Comparison of ENCODE assay signal across 13 mouse cellular contexts in genomic region chr12:80070534-80071287, GRCm38 (mm10). TPM values are rescaled to one million over a fixed set of nuclear protein-coding genes. Genes with fewer than 3 reads are reported as not detected.
DNase-seq lines count a peak whose midpoint lies in the region; ATAC-seq and TF ChIP-seq lines count a peak whose summit lies in the region.
"Had no signal": no experiment of that assay in that cellular context is flagged by ENCODE, and none has a peak within 500 bp of the region (broad histone marks: within the 10 kb centered on the region; RNA-seq: fewer than 3 reads in every experiment).

No protein-coding gene starts in this region.

- H3K4me1 ChIP-seq in midbrain, embryonic 11.5 days (ENCODE audit: control insufficient read depth, insufficient read depth, low read length): 0 out of 2 replicates have a peak, but pooled peaks cover 2% of the 10 kb centered on the region
- H3K4me1 ChIP-seq in midbrain, embryonic 15.5 days: no peaks in the 10 kb centered on the region
- H3K4me1 ChIP-seq in forebrain, postnatal 0 days (ENCODE audit: insufficient read depth): no peaks in the 10 kb centered on the region
- peaks cover 11% of the 10 kb centered on the region for H3K4me1 ChIP-seq in neural tube, embryonic 13.5 days (replicated peaks)

- intact Hi-C loops in gastrocnemius, postnatal 14 days (cut with DNase I; ENCODE audit: low total_unique reads): no loop called here

- no peak overlapping the region for H3K4me2 ChIP-seq in midbrain, embryonic 11.5 days
- no peak overlapping the region for H3K4me2 ChIP-seq in midbrain, embryonic 15.5 days
- H3K4me2 ChIP-seq in forebrain, postnatal 0 days (ENCODE audit: low read depth): no peak overlapping the region
- H3K4me2 ChIP-seq in neural tube, embryonic 13.5 days: no peak overlapping the region
- H3K4me2 ChIP-seq: limb, embryonic 15.5 days had no signal

- no peak for TF ChIP-seq CTCF in forebrain, postnatal 0 days (IDR thresholded peaks at IDR 0.05; ENCODE audit: low read depth)

- H3K36me3 ChIP-seq in midbrain, embryonic 11.5 days (ENCODE audit: control insufficient read depth, insufficient read depth, low read length): no peaks in the 10 kb centered on the region
- no peaks in the 10 kb centered on the region for H3K36me3 ChIP-seq in midbrain, embryonic 15.5 days (replicated peaks)
- no peaks in the 10 kb centered on the region for H3K36me3 ChIP-seq in forebrain, postnatal 0 days (ENCODE audit: insufficient read depth)
- no peaks in the 10 kb centered on the region for H3K36me3 ChIP-seq in neural tube, embryonic 13.5 days
- H3K36me3 ChIP-seq: limb, embryonic 15.5 days had no signal

- 42% methylated on average over 8 of the region's 8 CpGs for WGBS in midbrain, embryonic 11.5 days
- WGBS in midbrain, embryonic 15.5 days: 42% methylated on average over 8 of the region's 8 CpGs
- 14% methylated on average over 8 of the region's 8 CpGs for WGBS in forebrain, postnatal 0 days
- 7% methylated on average over 8 of the region's 8 CpGs for WGBS in neural tube, embryonic 13.5 days

- no peaks in the 10 kb centered on the region for H3K9me3 ChIP-seq in midbrain, embryonic 11.5 days (ENCODE audit: control insufficient read depth, low read length)
- no peaks in the 10 kb centered on the region for H3K9me3 ChIP-seq in midbrain, embryonic 15.5 days
- no peaks in the 10 kb centered on the region for H3K9me3 ChIP-seq in forebrain, postnatal 0 days (ENCODE audit: low read length)
- H3K9me3 ChIP-seq in neural tube, embryonic 13.5 days: no peaks in the 10 kb centered on the region
- H3K9me3 ChIP-seq: limb, embryonic 15.5 days had no signal

- H3K9ac ChIP-seq in midbrain, embryonic 11.5 days (ENCODE audit: low read length): no peak overlapping the region
- no peak overlapping the region for H3K9ac ChIP-seq in midbrain, embryonic 15.5 days
- no peak overlapping the region for H3K9ac ChIP-seq in forebrain, postnatal 0 days
- no peak overlapping the region for H3K9ac ChIP-seq in neural tube, embryonic 13.5 days
- H3K9ac ChIP-seq: limb, embryonic 15.5 days had no signal

- no peak for ATAC-seq in midbrain, embryonic 11.5 days (ENCODE audit: low FRiP score)
- ATAC-seq in midbrain, embryonic 15.5 days (replicated peaks): no peak
- ATAC-seq in forebrain, postnatal 0 days: no peak
- peak; percentile 63; the same call in 1 of the 2 replicates for ATAC-seq in neural tube, embryonic 13.5 days (ENCODE audit: low read depth)

- no peaks in the 10 kb centered on the region for H3K27me3 ChIP-seq in midbrain, embryonic 11.5 days (ENCODE audit: control insufficient read depth, insufficient read depth, low read length)
- H3K27me3 ChIP-seq in midbrain, embryonic 15.5 days (replicated peaks): no peaks in the 10 kb centered on the region
- H3K27me3 ChIP-seq in forebrain, postnatal 0 days (ENCODE audit: insufficient read depth, low read length): no peaks in the 10 kb centered on the region
- H3K27me3 ChIP-seq in neural tube, embryonic 13.5 days: no peaks in the 10 kb centered on the region
- H3K27me3 ChIP-seq: limb, embryonic 15.5 days had no signal

- no peak overlapping the region for H3K27ac ChIP-seq in midbrain, embryonic 11.5 days (ENCODE audit: low read depth, low read length)
- H3K27ac ChIP-seq in midbrain, embryonic 15.5 days: no peak overlapping the region
- H3K27ac ChIP-seq in forebrain, postnatal 0 days (ENCODE audit: low read depth, low read length): no peak overlapping the region
- peak overlapping the region; percentile 33; the same call in 1 of the 2 replicates for H3K27ac ChIP-seq in neural tube, embryonic 13.5 days (replicated peaks)
- H3K27ac ChIP-seq: limb, embryonic 15.5 days had no signal

- H3K4me3 ChIP-seq in midbrain, embryonic 11.5 days (ENCODE audit: low read depth, low read length): no peak overlapping the region
- no peak overlapping the region for H3K4me3 ChIP-seq in midbrain, embryonic 15.5 days
- no peak overlapping the region for H3K4me3 ChIP-seq in forebrain, postnatal 0 days (ENCODE audit: low read depth, low read length)
- no peak overlapping the region for H3K4me3 ChIP-seq in neural tube, embryonic 13.5 days
- H3K4me3 ChIP-seq: limb, embryonic 15.5 days had no signal

- peak; percentile 57 for DNase-seq in midbrain, embryonic 11.5 days (ENCODE audit: low spot score, missing footprints)
- DNase-seq in R1 (ENCODE audit: low read depth, low spot score): peak; percentile 29
- DNase-seq in forebrain, postnatal 0 days: peak; percentile 2
- DNase-seq in left cerebral cortex, adult 8-10 months (ENCODE audit: low spot score in 2 of 2): no peak
- DNase-seq in layer of hippocampus, postnatal 10 days (ENCODE audit: low spot score in 2 of 2): no peak
- DNase-seq in gastrocnemius, postnatal 14 days: no peak
- DNase-seq: adrenal gland, adult 2 months; heart, adult 18-20 months; lung, postnatal 10 days; right cerebral cortex, postnatal 14 days had no signal

RNA-seq across cellular contexts. Expression of gene Zfp36l1, which starts 42.1 kb away (rescaled TPM):
- 149 and 165 TPM in 2 replicates for polyA plus RNA-seq in midbrain, embryonic 11.5 days (2014; fragmentation: Nextera tagmentation; extraction: Ambion mirVana)
- 37.1 and 41.4 TPM in 2 replicates for polyA plus RNA-seq in midbrain, embryonic 15.5 days (2015; fragmentation: Nextera tagmentation; extraction: Ambion mirVana)
- total RNA-seq in forebrain, postnatal 0 days (2014; rRNA removed): 15.3 and 24.1 TPM in 2 replicates
- polyA plus RNA-seq in forebrain, postnatal 0 days (2015; fragmentation: Nextera tagmentation; extraction: Ambion mirVana): 37.0 and 43.8 TPM in 2 replicates
- polyA plus RNA-seq in neural tube, embryonic 13.5 days (2015; fragmentation: Nextera tagmentation; extraction: Ambion mirVana): 49.6 and 57.4 TPM in 2 replicates
- 10 to 100 TPM; 26.7 to 46.5 (median 33.3) TPM for total RNA-seq in left cerebral cortex, adult 8-10 months (2022)
- total RNA-seq in layer of hippocampus, postnatal 10 days (2021): 10 to 100 TPM; 46.9 to 54.7 TPM
- 10 to 100 TPM; 42.4 to 53.9 TPM for total RNA-seq in gastrocnemius, postnatal 14 days (2021)

Comparison
In these comparisons a context has a peak if more than half of its experiments do, and no peak if none do; other contexts are left out.
1. DNase-seq: peak in midbrain, embryonic 11.5 days (single experiment), R1 (single experiment) and forebrain, postnatal 0 days (single experiment); none in left cerebral cortex, adult 8-10 months (0 of 2), layer of hippocampus, postnatal 10 days (0 of 2) and gastrocnemius, postnatal 14 days (single experiment).